Mouse (Mus musculus): ENCODE results near the gene Slc47a1. TPM values are rescaled to one million over a fixed set of nuclear protein-coding genes. Genes with fewer than 3 reads are reported as not detected.
"Not testable (repeated sequence)": the region's sequence is repeated elsewhere in the genome, so short reads cannot be mapped to it uniquely, and the experiment has no call there.

The Slc47a1 gene
- polyA plus RNA-seq (2014; fragmentation: Nextera tagmentation; extraction: Ambion mirVana) = 0.19 TPM in 1 of 2 replicates, not detected in the other

- H3K4me3 ChIP-seq (ENCODE audit: low read depth, low read length) = no peak within 1 kb of the TSS; the same call in 1 of the 2 replicates
- no peaks in the 10 kb centered on the region for H3K9me3 ChIP-seq (ENCODE audit: control insufficient read depth, low read length)
- no peak for ATAC-seq (ENCODE audit: low read depth)
- peak within 1 kb of the TSS; percentile 26 for H3K4me2 ChIP-seq (ENCODE audit: low read depth, low read length)
- no peak within 1 kb of the TSS for H3K27ac ChIP-seq (ENCODE audit: low read depth, low read length)
- peaks cover 13% of the 10 kb centered on the region for H3K27me3 ChIP-seq (ENCODE audit: control insufficient read depth, insufficient read depth, low read length)
- WGBS = 17% methylated on average over 39 of the region's 39 CpGs
- H3K9ac ChIP-seq (replicated peaks; ENCODE audit: low read depth, low read length) = no peak within 1 kb of the TSS
- no peaks in the 10 kb centered on the region for H3K36me3 ChIP-seq (ENCODE audit: control insufficient read depth, insufficient read depth, low read length)
- H3K4me1 ChIP-seq (ENCODE audit: control insufficient read depth, insufficient read depth, low read length) = no peaks in the 10 kb centered on the region
Observed at GRCm38 (mm10) chr11:61377881-61378613, at the start of gene Slc47a1. Gene Slc47a1 (minus strand): TSS chr11:61378345.

- no peaks in the 10 kb centered on the region for H3K9me3 ChIP-seq (ENCODE audit: control insufficient read depth, low read length)
Observed at GRCm38 (mm10) chr11:61419253-61419652, 41.1 kb upstream of the Slc47a1 start.

GRCm38 (mm10) chr11:61417945-61418551 is 39.9 kb upstream of the Slc47a1 start:
- Histone ChIP-seq H3K4me3 (ENCODE audit: low read depth, low read length) (no peak overlapping the region), H3K9me3 (ENCODE audit: control insufficient read depth, low read length) (no peaks in the 10 kb centered on the region), H3K36me3 (ENCODE audit: control insufficient read depth, insufficient read depth, low read length) (no peaks in the 10 kb centered on the region), H3K9ac (replicated peaks; ENCODE audit: low read depth, low read length) (no peak overlapping the region), H3K27me3 (ENCODE audit: control insufficient read depth, insufficient read depth, low read length) (no peaks in the 10 kb centered on the region), H3K27ac (ENCODE audit: low read depth, low read length) (no peak overlapping the region), H3K4me2 (ENCODE audit: low read depth, low read length) (no peak overlapping the region), H3K4me1 (ENCODE audit: control insufficient read depth, insufficient read depth, low read length) (no peaks in the 10 kb centered on the region)
- peak; percentile 79 for ATAC-seq (ENCODE audit: low read depth)
- WGBS = 28% methylated on average over 6 of the region's 6 CpGs

More at GRCm38 (mm10) chr11:61419253-61419652, 41.1 kb upstream of the Slc47a1 start:
- Histone ChIP-seq H3K36me3 (ENCODE audit: control insufficient read depth, insufficient read depth, low read length) (no peaks in the 10 kb centered on the region), H3K4me3 (ENCODE audit: low read depth, low read length) (no peak overlapping the region), H3K4me1 (ENCODE audit: control insufficient read depth, insufficient read depth, low read length) (no peaks in the 10 kb centered on the region), H3K9ac (replicated peaks; ENCODE audit: low read depth, low read length) (no peak overlapping the region), H3K4me2 (ENCODE audit: low read depth, low read length) (no peak overlapping the region), H3K27ac (ENCODE audit: low read depth, low read length) (no peak overlapping the region), H3K27me3 (ENCODE audit: control insufficient read depth, insufficient read depth, low read length) (no peaks in the 10 kb centered on the region)
- 85% methylated on average over 6 of the region's 6 CpGs for WGBS
- no peak for ATAC-seq (ENCODE audit: low read depth)

- not testable (repeated sequence) for H3K9ac ChIP-seq (replicated peaks; ENCODE audit: low read depth, low read length); H3K27me3 ChIP-seq (ENCODE audit: control insufficient read depth, insufficient read depth, low read length); H3K9me3 ChIP-seq (ENCODE audit: control insufficient read depth, low read length); H3K4me3 ChIP-seq (ENCODE audit: low read depth, low read length); H3K4me2 ChIP-seq (ENCODE audit: low read depth, low read length); H3K27ac ChIP-seq (ENCODE audit: low read depth, low read length); H3K36me3 ChIP-seq (ENCODE audit: control insufficient read depth, insufficient read depth, low read length); ATAC-seq (ENCODE audit: low read depth); H3K4me1 ChIP-seq (ENCODE audit: control insufficient read depth, insufficient read depth, low read length)
- WGBS = 90% methylated on average over 17 of the region's 17 CpGs
Observed at GRCm38 (mm10) chr11:61416540-61416939, 38.4 kb upstream of the Slc47a1 start.

GRCm38 (mm10) chr11:61415444-61415843 is 37.3 kb upstream of the Slc47a1 start:
- ATAC-seq (ENCODE audit: low read depth) = no peak
- no peaks in the 10 kb centered on the region for H3K9me3 ChIP-seq (ENCODE audit: control insufficient read depth, low read length)
- no peak overlapping the region for H3K4me2 ChIP-seq (ENCODE audit: low read depth, low read length)
- no peak overlapping the region for H3K9ac ChIP-seq (replicated peaks; ENCODE audit: low read depth, low read length)
- no peaks in the 10 kb centered on the region for H3K27me3 ChIP-seq (ENCODE audit: control insufficient read depth, insufficient read depth, low read length)
- no peak overlapping the region for H3K27ac ChIP-seq (ENCODE audit: low read depth, low read length)
- no peaks in the 10 kb centered on the region for H3K4me1 ChIP-seq (ENCODE audit: control insufficient read depth, insufficient read depth, low read length)
- no peaks in the 10 kb centered on the region for H3K36me3 ChIP-seq (ENCODE audit: control insufficient read depth, insufficient read depth, low read length)
- H3K4me3 ChIP-seq (ENCODE audit: low read depth, low read length) = no peak overlapping the region
- 90% methylated on average over 1 of the region's 1 CpGs for WGBS

GRCm38 (mm10) chr11:61414560-61414959 is 36.4 kb upstream of the Slc47a1 start:
- no peaks in the 10 kb centered on the region for H3K27me3 ChIP-seq (ENCODE audit: control insufficient read depth, insufficient read depth, low read length)
- no peaks in the 10 kb centered on the region for H3K4me1 ChIP-seq (ENCODE audit: control insufficient read depth, insufficient read depth, low read length)
- no peak overlapping the region for H3K4me2 ChIP-seq (ENCODE audit: low read depth, low read length)
- H3K9ac ChIP-seq (replicated peaks; ENCODE audit: low read depth, low read length) = no peak overlapping the region
- no peak overlapping the region for H3K4me3 ChIP-seq (ENCODE audit: low read depth, low read length)
- 88% methylated on average over 3 of the region's 3 CpGs for WGBS
- H3K36me3 ChIP-seq (ENCODE audit: control insufficient read depth, insufficient read depth, low read length) = no peaks in the 10 kb centered on the region
- no peak for ATAC-seq (ENCODE audit: low read depth)
- H3K27ac ChIP-seq (ENCODE audit: low read depth, low read length) = no peak overlapping the region
- no peaks in the 10 kb centered on the region for H3K9me3 ChIP-seq (ENCODE audit: control insufficient read depth, low read length)

GRCm38 (mm10) chr11:61413411-61413810 is 35.3 kb upstream of the Slc47a1 start:
- H3K9ac ChIP-seq (replicated peaks; ENCODE audit: low read depth, low read length) = no peak overlapping the region
- no peak overlapping the region for H3K27ac ChIP-seq (ENCODE audit: low read depth, low read length)
- H3K4me3 ChIP-seq (ENCODE audit: low read depth, low read length) = no peak overlapping the region
- no peaks in the 10 kb centered on the region for H3K27me3 ChIP-seq (ENCODE audit: control insufficient read depth, insufficient read depth, low read length)
- H3K36me3 ChIP-seq (ENCODE audit: control insufficient read depth, insufficient read depth, low read length) = no peaks in the 10 kb centered on the region
- no peaks in the 10 kb centered on the region for H3K9me3 ChIP-seq (ENCODE audit: control insufficient read depth, low read length)
- H3K4me1 ChIP-seq (ENCODE audit: control insufficient read depth, insufficient read depth, low read length) = no peaks in the 10 kb centered on the region
- no peak for ATAC-seq (ENCODE audit: low read depth)
- no peak overlapping the region for H3K4me2 ChIP-seq (ENCODE audit: low read depth, low read length)
- WGBS = 76% methylated on average over 5 of the region's 5 CpGs

DNA sequence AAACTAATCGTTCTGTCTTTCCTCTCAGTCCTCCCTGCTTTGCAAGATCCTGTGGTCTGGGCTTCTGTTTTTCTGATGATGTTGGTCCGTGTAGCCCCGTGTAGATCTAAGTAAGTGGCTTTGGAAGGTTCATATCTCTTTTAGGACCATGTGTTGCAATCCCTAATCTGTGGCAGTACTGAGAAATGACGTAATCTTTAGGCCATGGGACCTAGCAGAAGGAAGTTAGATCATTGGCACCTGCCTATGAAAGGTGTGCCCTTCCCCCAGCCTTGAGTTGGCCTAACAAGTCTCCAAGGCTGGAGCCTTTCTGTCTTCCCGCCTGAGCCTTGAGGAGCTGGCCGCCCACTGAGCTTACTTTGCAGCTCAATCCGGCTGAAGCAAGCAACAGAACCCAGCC is 33.7 kb upstream of the Slc47a1 start:
- Histone ChIP-seq H3K4me1 (ENCODE audit: control insufficient read depth, insufficient read depth, low read length) (no peaks in the 10 kb centered on the region), H3K27ac (ENCODE audit: low read depth, low read length) (no peak overlapping the region), H3K9ac (replicated peaks; ENCODE audit: low read depth, low read length) (no peak overlapping the region), H3K27me3 (ENCODE audit: control insufficient read depth, insufficient read depth, low read length) (no peaks in the 10 kb centered on the region), H3K4me2 (ENCODE audit: low read depth, low read length) (no peak overlapping the region), H3K4me3 (ENCODE audit: low read depth, low read length) (no peak overlapping the region), H3K36me3 (ENCODE audit: control insufficient read depth, insufficient read depth, low read length) (no peaks in the 10 kb centered on the region), H3K9me3 (ENCODE audit: control insufficient read depth, low read length) (no peaks in the 10 kb centered on the region)
- WGBS = 56% methylated on average over 7 of the region's 7 CpGs
- no peak for ATAC-seq (ENCODE audit: low read depth)

DNA sequence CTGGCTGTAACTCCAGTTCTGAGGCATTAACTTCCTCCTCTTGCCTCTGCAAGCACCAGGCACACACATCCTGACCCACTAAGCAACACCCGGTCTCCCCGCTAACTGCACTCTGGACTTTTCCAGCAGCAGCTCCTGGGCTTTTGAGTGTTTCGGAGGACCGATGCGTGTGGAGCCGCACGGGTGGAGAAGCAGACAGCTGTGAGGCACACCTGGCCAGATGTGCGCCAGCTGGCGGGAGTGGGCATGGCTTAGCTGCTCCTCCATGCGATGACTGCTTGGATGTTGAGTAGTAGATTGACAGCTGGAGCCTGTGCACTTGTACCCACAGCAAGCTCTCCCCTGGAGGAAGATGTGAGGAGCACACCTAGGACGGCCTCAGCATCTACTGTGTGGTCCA is 33.1 kb upstream of the Slc47a1 start:
- Histone ChIP-seq H3K4me3 (ENCODE audit: low read depth, low read length) (no peak overlapping the region), H3K27me3 (ENCODE audit: control insufficient read depth, insufficient read depth, low read length) (no peaks in the 10 kb centered on the region), H3K9me3 (ENCODE audit: control insufficient read depth, low read length) (no peaks in the 10 kb centered on the region), H3K9ac (replicated peaks; ENCODE audit: low read depth, low read length) (no peak overlapping the region), H3K27ac (ENCODE audit: low read depth, low read length) (no peak overlapping the region), H3K36me3 (ENCODE audit: control insufficient read depth, insufficient read depth, low read length) (no peaks in the 10 kb centered on the region), H3K4me2 (ENCODE audit: low read depth, low read length) (no peak overlapping the region), H3K4me1 (ENCODE audit: control insufficient read depth, insufficient read depth, low read length) (no peaks in the 10 kb centered on the region)
- ATAC-seq (ENCODE audit: low read depth) = no peak
- 88% methylated on average over 11 of the region's 11 CpGs for WGBS
